Mouse (Mus musculus): ENCODE measurements at regions not wholly inside any gene's neighbourhood (a gene's known extent, or its start where the extent isn't known, plus 50 kb on each side); places are given as distances from the start of the nearest gene placed in this dataset.

GRCm38 (mm10) chr2:71654817-71655503 is 90.5 kb upstream of the Itga6 start:
- TF ChIP-seq GATA1 (IDR thresholded peaks at IDR 0.05; ENCODE audit: low read length) = no peak
- TF ChIP-seq TAL1 (IDR thresholded peaks at IDR 0.05; ENCODE audit: low read length) = no peak

Data from erythroblast, embryonic 14.5 days (primary cell).